Mouse (Mus musculus) kidney, postnatal 14 days (tissue): Measurements from ENCODE around the gene Tcp10c.
A peak's percentile ranks its signal among the peaks of the same experiment; 100 is the strongest.
"Not testable (repeated sequence)": the region's sequence is repeated elsewhere in the genome, so short reads cannot be mapped to it uniquely, and the experiment has no call there.

Source experiments
- DNase-seq: peaks from one replicate; pipeline ENCODE4 v3.0.0; 2022; ENCODE audit warnings: mixed read lengths

Tcp10c gene

GRCm38 (mm10) chr17:13354521-13354920 lies at the start of gene Tcp10c:
TSS of gene Tcp10c (plus strand) at chr17:13354572.
- DNase-seq, result not testable (repeated sequence)

GRCm38 (mm10) chr17:13307852-13308251 lies 46.5 kb upstream of the Tcp10c start:
- peak; percentile 33 for DNase-seq

GRCm38 (mm10) chr17:13308344-13308743 lies 46.0 kb upstream of the Tcp10c start:
- peak; percentile 42 for DNase-seq

- peak; percentile 76 for DNase-seq
Measured at GRCm38 (mm10) chr17:13308746-13309145, 45.6 kb upstream of the Tcp10c start.

- peak; percentile 51 for DNase-seq
Measured at GRCm38 (mm10) chr17:13309182-13309631, 45.2 kb upstream of the Tcp10c start.

GRCm38 (mm10) chr17:13329967-13330366 lies 24.4 kb upstream of the Tcp10c start:
- DNase-seq, result not testable (repeated sequence)

- DNase-seq, result not testable (repeated sequence)
Measured at GRCm38 (mm10) chr17:13331179-13331578, 23.2 kb upstream of the Tcp10c start.

- DNase-seq, result not testable (repeated sequence)
Measured at GRCm38 (mm10) chr17:13332496-13332895, 21.9 kb upstream of the Tcp10c start.

- peak; percentile 48 for DNase-seq
Measured at GRCm38 (mm10) chr17:13336979-13337749, 17.2 kb upstream of the Tcp10c start.

GRCm38 (mm10) chr17:13337931-13338330 lies 16.4 kb upstream of the Tcp10c start:
- DNase-seq, result not testable (repeated sequence)

- DNase-seq, result not testable (repeated sequence)
Measured at GRCm38 (mm10) chr17:13340071-13340470, 14.3 kb upstream of the Tcp10c start.

GRCm38 (mm10) chr17:13345923-13346322 lies 8.4 kb upstream of the Tcp10c start:
- not testable (repeated sequence) for DNase-seq

- not testable (repeated sequence) for DNase-seq
Measured at GRCm38 (mm10) chr17:13349563-13349962, 4.8 kb upstream of the Tcp10c start.

- DNase-seq, result not testable (repeated sequence)
Measured at GRCm38 (mm10) chr17:13353249-13353648, 1.1 kb upstream of the Tcp10c start.

GRCm38 (mm10) chr17:13362489-13362888 lies 8.1 kb downstream of the Tcp10c start:
- DNase-seq, result not testable (repeated sequence)

GRCm38 (mm10) chr17:13363773-13364172 lies 9.4 kb downstream of the Tcp10c start:
- DNase-seq, result not testable (repeated sequence)

- DNase-seq, result not testable (repeated sequence)
Measured at GRCm38 (mm10) chr17:13364196-13364595, 9.8 kb downstream of the Tcp10c start.

GRCm38 (mm10) chr17:13367181-13367580 lies 12.8 kb downstream of the Tcp10c start:
- DNase-seq, result not testable (repeated sequence)

- not testable (repeated sequence) for DNase-seq
Measured at GRCm38 (mm10) chr17:13368658-13369057, 14.3 kb downstream of the Tcp10c start.

GRCm38 (mm10) chr17:13370746-13371145 lies 16.4 kb downstream of the Tcp10c start:
- DNase-seq, result not testable (repeated sequence)

- not testable (repeated sequence) for DNase-seq
Measured at GRCm38 (mm10) chr17:13378341-13378740, 24.0 kb downstream of the Tcp10c start.

GRCm38 (mm10) chr17:13379951-13380615 lies 25.7 kb downstream of the Tcp10c start:
- not testable (repeated sequence) for DNase-seq

- DNase-seq, result not testable (repeated sequence)
Measured at GRCm38 (mm10) chr17:13381286-13381685, 26.9 kb downstream of the Tcp10c start.

GRCm38 (mm10) chr17:13391020-13391419 lies 36.6 kb downstream of the Tcp10c start:
- DNase-seq, result not testable (repeated sequence)
